Mouse (Mus musculus): ENCODE measurements around the gene Tcl1.
"Not testable (repeated sequence)": the region's sequence is repeated elsewhere in the genome, so short reads cannot be mapped to it uniquely, and the experiment has no call there.

Gene Tcl1

GRCm38 (mm10) chr12:105222601-105223319 is at the start of gene Tcl1:
Gene Tcl1, minus strand, starts transcription at chr12:105222793.
- no peak for DNase-seq (ENCODE audit: low spot score)

GRCm38 (mm10) chr12:105271016-105271965 is 48.7 kb upstream of the Tcl1 start:
- DNase-seq (ENCODE audit: low spot score), result no peak

GRCm38 (mm10) chr12:105267076-105267475 is 44.5 kb upstream of the Tcl1 start:
- DNase-seq (ENCODE audit: low spot score), result no peak

GRCm38 (mm10) chr12:105266096-105266495 is 43.5 kb upstream of the Tcl1 start:
- DNase-seq (ENCODE audit: low spot score), result peak; percentile 19

GRCm38 (mm10) chr12:105259221-105259620 is 36.6 kb upstream of the Tcl1 start:
- no peak for DNase-seq (ENCODE audit: low spot score)

- no peak for DNase-seq (ENCODE audit: low spot score)
Measured at GRCm38 (mm10) chr12:105258787-105259186, 36.2 kb upstream of the Tcl1 start.

GRCm38 (mm10) chr12:105253796-105254195 is 31.2 kb upstream of the Tcl1 start:
- no peak for DNase-seq (ENCODE audit: low spot score)

- no peak for DNase-seq (ENCODE audit: low spot score)
Measured at GRCm38 (mm10) chr12:105248763-105249233, 26.2 kb upstream of the Tcl1 start.

- DNase-seq (ENCODE audit: low spot score), result no peak
Measured at GRCm38 (mm10) chr12:105239060-105239459, 16.5 kb upstream of the Tcl1 start.

GRCm38 (mm10) chr12:105235091-105235490 is 12.5 kb upstream of the Tcl1 start:
- DNase-seq (ENCODE audit: low spot score), result no peak

GRCm38 (mm10) chr12:105234362-105234761 is 11.8 kb upstream of the Tcl1 start:
- DNase-seq (ENCODE audit: low spot score), result no peak

GRCm38 (mm10) chr12:105224621-105225320 is 2.2 kb upstream of the Tcl1 start:
- no peak for DNase-seq (ENCODE audit: low spot score)

- no peak for DNase-seq (ENCODE audit: low spot score)
Measured at GRCm38 (mm10) chr12:105217101-105217760, 5.4 kb downstream of the Tcl1 start.

- DNase-seq (ENCODE audit: low spot score), result no peak
Measured at GRCm38 (mm10) chr12:105209231-105209630, 13.4 kb downstream of the Tcl1 start.

- no peak for DNase-seq (ENCODE audit: low spot score)
Measured at GRCm38 (mm10) chr12:105208441-105208840, 14.2 kb downstream of the Tcl1 start.

- DNase-seq (ENCODE audit: low spot score), result no peak
Measured at GRCm38 (mm10) chr12:105207071-105207470, 15.5 kb downstream of the Tcl1 start.

- DNase-seq (ENCODE audit: low spot score), result not testable (repeated sequence)
Measured at GRCm38 (mm10) chr12:105201657-105202056, 20.9 kb downstream of the Tcl1 start, which contains the start of gene Tcl1b4. Gene Tcl1b4, plus strand, starts transcription at chr12:105201957.

- DNase-seq (ENCODE audit: low spot score), result not testable (repeated sequence)
Measured at GRCm38 (mm10) chr12:105199684-105200497, 22.7 kb downstream of the Tcl1 start.

- DNase-seq (ENCODE audit: low spot score), result not testable (repeated sequence)
Measured at GRCm38 (mm10) chr12:105190743-105191142, 31.9 kb downstream of the Tcl1 start, which contains the start of gene Tcl1b3. Gene Tcl1b3, plus strand, starts transcription at chr12:105191043.

- not testable (repeated sequence) for DNase-seq (ENCODE audit: low spot score)
Measured at GRCm38 (mm10) chr12:105188980-105189379, 33.6 kb downstream of the Tcl1 start.
